Mouse (Mus musculus): ENCODE measurements around the gene Gas7.

DNA sequence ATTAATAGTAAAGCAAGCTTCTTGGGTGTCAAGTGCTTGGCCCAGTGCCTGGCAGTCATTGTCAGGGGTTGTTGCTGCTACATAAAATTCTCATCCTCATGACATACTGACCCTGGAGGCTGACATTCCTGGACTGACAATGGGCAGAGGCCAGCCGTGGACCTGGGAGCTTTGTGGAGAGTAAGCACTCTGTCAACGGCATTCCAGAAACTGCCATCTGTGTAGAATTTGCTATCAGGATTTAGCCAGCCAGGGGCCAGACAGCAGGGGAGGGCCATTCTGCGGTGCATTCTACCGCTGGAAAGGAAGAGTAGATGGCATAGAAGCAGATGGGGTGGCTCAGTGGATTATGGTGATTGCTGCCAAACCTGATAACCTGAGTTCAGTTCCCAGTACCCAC, 106.4 kb downstream of the Gas7 start:
- TF ChIP-seq POLR2A (IDR thresholded peaks at IDR 0.05; ENCODE audit: insufficient read depth, low read depth, low read length) (no peak), CTCF (IDR thresholded peaks at IDR 0.05) (no peak), EP300 (IDR thresholded peaks at IDR 0.05; ENCODE audit: insufficient read depth, low read depth, low read length) (no peak)

All from heart, adult 2 months (tissue).